Mouse (Mus musculus): ENCODE data around the gene Lrmda. TPM values are rescaled to one million over a fixed set of nuclear protein-coding genes. Genes with fewer than 3 reads are reported as not detected.

The Lrmda gene
- polyA plus RNA-seq, 1 experiment from 2014 or later = 1.2 TPM

GRCm38 (mm10) chr14:22147341-22148024 is 128.0 kb downstream of the Lrmda start:
- no peak overlapping the region for H3K9ac ChIP-seq
- H3K4me3 ChIP-seq = no peak overlapping the region
- 21% methylated on average over 4 of the region's 4 CpGs for WGBS
- 0 out of 2 replicates have a peak overlapping the region, but pooled peaks have one; percentile 22 for H3K27ac ChIP-seq
- H3K4me2 ChIP-seq = no peak overlapping the region
- peaks cover 13% of the 10 kb centered on the region for H3K4me1 ChIP-seq
- H3K9me3 ChIP-seq = no peaks in the 10 kb centered on the region
- no peaks in the 10 kb centered on the region; the same call in 1 of the 2 replicates for H3K27me3 ChIP-seq
- no peaks in the 10 kb centered on the region for H3K36me3 ChIP-seq
- no peak for ATAC-seq (ENCODE audit: insufficient number of reproducible peaks, insufficient read depth, low FRiP score, low TSS enrichment, low read depth)

DNA sequence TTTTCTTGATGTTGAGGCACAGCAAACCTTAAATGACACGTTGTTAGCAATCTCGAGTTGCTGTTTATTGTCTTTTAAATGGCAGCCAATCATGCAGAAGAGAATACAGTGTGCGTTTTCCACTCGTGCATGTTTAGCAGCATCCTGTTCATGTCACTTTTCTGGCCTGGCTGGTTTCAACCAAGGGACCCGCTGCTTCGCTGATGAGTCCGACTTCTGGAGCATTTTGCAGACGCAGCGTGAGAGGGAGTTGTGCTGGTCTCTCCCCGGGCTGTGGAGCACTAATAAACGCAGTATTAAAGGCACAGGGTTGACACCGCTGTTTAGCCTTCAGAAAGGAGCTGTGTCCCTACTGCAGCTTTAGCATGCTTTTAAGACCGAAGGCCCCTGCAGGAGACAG is 133.2 kb downstream of the Lrmda start:
- no peak for ATAC-seq (ENCODE audit: insufficient number of reproducible peaks, insufficient read depth, low FRiP score, low TSS enrichment, low read depth)
- H3K36me3 ChIP-seq = no peaks in the 10 kb centered on the region
- no peaks in the 10 kb centered on the region for H3K9me3 ChIP-seq
- WGBS = 37% methylated on average over 13 of the region's 13 CpGs
- H3K27ac ChIP-seq = no peak overlapping the region
- H3K9ac ChIP-seq = no peak overlapping the region
- no peak overlapping the region for H3K4me2 ChIP-seq
- no peak overlapping the region for H3K4me3 ChIP-seq
- H3K27me3 ChIP-seq = no peaks in the 10 kb centered on the region; the same call in 1 of the 2 replicates
- H3K4me1 ChIP-seq = peaks cover 29% of the 10 kb centered on the region

- no peaks in the 10 kb centered on the region for H3K36me3 ChIP-seq
- 72% methylated on average over 8 of the region's 8 CpGs for WGBS
- H3K4me1 ChIP-seq = peaks cover 28% of the 10 kb centered on the region
- H3K9ac ChIP-seq = no peak overlapping the region
- no peak overlapping the region for H3K4me3 ChIP-seq
- H3K9me3 ChIP-seq = no peaks in the 10 kb centered on the region
- ATAC-seq (ENCODE audit: insufficient number of reproducible peaks, insufficient read depth, low FRiP score, low TSS enrichment, low read depth) = no peak
- H3K4me2 ChIP-seq = no peak overlapping the region
- H3K27me3 ChIP-seq = no peaks in the 10 kb centered on the region; the same call in 1 of the 2 replicates
- no peak overlapping the region for H3K27ac ChIP-seq
These were observed 134.6 kb downstream of the Lrmda start for GRCm38 (mm10) chr14:22154096-22154495.

DNA sequence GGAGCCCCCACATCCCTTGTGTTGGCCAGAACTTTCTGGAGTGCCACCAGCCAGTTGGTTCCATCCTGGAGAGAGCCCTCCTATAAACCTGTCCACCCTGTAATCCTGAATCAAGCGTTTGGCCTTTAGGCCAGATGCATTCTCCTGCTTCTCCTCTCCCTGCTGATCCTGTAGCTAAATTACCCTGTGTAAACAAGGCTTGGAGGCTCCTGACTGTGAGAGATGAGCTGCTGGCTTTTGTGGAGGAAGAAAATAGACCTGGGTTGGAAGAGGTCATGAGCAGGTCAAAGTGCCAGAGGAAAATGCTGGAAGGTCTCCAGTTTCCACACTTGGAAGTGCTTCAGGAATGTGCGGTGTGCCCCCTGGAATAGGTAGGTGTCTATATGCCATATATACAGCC is 135.5 kb downstream of the Lrmda start:
- Histone ChIP-seq H3K4me3 (no peak overlapping the region), H3K4me1 (peaks cover 28% of the 10 kb centered on the region), H3K4me2 (no peak overlapping the region), H3K9me3 (no peaks in the 10 kb centered on the region), H3K36me3 (no peaks in the 10 kb centered on the region), H3K27me3 (no peaks in the 10 kb centered on the region; the same call in 1 of the 2 replicates), H3K27ac (peak overlapping the region; percentile 8; the same call in 1 of the 2 replicates), H3K9ac (no peak overlapping the region)
- no peak for ATAC-seq (ENCODE audit: insufficient number of reproducible peaks, insufficient read depth, low FRiP score, low TSS enrichment, low read depth)
- WGBS = 44% methylated on average over 2 of the region's 2 CpGs

- Histone ChIP-seq H3K27me3 (no peaks in the 10 kb centered on the region; the same call in 1 of the 2 replicates), H3K4me2 (no peak overlapping the region), H3K36me3 (no peaks in the 10 kb centered on the region), H3K27ac (no peak overlapping the region), H3K9me3 (no peaks in the 10 kb centered on the region), H3K4me3 (no peak overlapping the region), H3K4me1 (peaks cover 28% of the 10 kb centered on the region), H3K9ac (no peak overlapping the region)
- WGBS = 48% methylated on average over 4 of the region's 4 CpGs
- no peak for ATAC-seq (ENCODE audit: insufficient number of reproducible peaks, insufficient read depth, low FRiP score, low TSS enrichment, low read depth)
These were observed 136.1 kb downstream of the Lrmda start for GRCm38 (mm10) chr14:22155512-22156026.

- 53% methylated on average over 6 of the region's 6 CpGs for WGBS
- ATAC-seq (ENCODE audit: insufficient number of reproducible peaks, insufficient read depth, low FRiP score, low TSS enrichment, low read depth) = no peak
- Histone ChIP-seq H3K4me2 (no peak overlapping the region), H3K9ac (no peak overlapping the region), H3K4me3 (no peak overlapping the region), H3K9me3 (no peaks in the 10 kb centered on the region), H3K4me1 (peaks cover 28% of the 10 kb centered on the region), H3K27me3 (no peaks in the 10 kb centered on the region; the same call in 1 of the 2 replicates), H3K27ac (no peak overlapping the region), H3K36me3 (no peaks in the 10 kb centered on the region)
These were observed 137.5 kb downstream of the Lrmda start for GRCm38 (mm10) chr14:22156991-22157390.

DNA sequence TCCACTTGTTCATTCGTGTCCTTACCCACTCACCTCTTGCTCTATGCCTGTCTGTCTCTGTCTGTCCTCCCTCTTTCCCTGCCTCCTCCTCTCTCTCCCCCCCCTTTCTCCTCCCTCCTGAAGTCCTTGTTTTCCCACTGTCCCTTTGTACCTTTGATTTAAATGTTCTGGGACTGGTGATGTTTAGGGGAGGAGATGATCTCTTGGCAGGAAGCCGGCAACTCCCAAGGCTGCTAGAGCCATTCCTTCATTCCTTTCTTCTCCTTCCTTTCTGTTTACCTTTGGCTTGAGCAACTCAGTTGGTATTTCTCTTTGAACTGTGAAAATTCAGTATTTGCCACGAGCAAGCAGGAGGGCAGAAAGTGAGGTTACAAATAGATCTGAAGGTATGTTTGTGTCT is 141.9 kb downstream of the Lrmda start:
- Histone ChIP-seq H3K4me3 (no peak overlapping the region), H3K27me3 (no peaks in the 10 kb centered on the region), H3K27ac (no peak overlapping the region), H3K4me1 (0 out of 2 replicates have a peak, but pooled peaks cover 6% of the 10 kb centered on the region), H3K4me2 (no peak overlapping the region), H3K9me3 (no peaks in the 10 kb centered on the region), H3K36me3 (no peaks in the 10 kb centered on the region), H3K9ac (no peak overlapping the region)
- 36% methylated on average over 3 of the region's 3 CpGs for WGBS
- no peak for ATAC-seq (ENCODE audit: insufficient number of reproducible peaks, insufficient read depth, low FRiP score, low TSS enrichment, low read depth)

- Histone ChIP-seq H3K36me3 (no peaks in the 10 kb centered on the region), H3K4me2 (no peak overlapping the region), H3K4me1 (peaks cover 16% of the 10 kb centered on the region), H3K9me3 (no peaks in the 10 kb centered on the region), H3K4me3 (no peak overlapping the region), H3K27me3 (no peaks in the 10 kb centered on the region), H3K27ac (no peak overlapping the region; the same call in 1 of the 2 replicates), H3K9ac (no peak overlapping the region; the same call in 1 of the 2 replicates)
- 51% methylated on average over 7 of the region's 7 CpGs for WGBS
- no peak for ATAC-seq (ENCODE audit: insufficient number of reproducible peaks, insufficient read depth, low FRiP score, low TSS enrichment, low read depth)
These were observed 147.8 kb downstream of the Lrmda start for GRCm38 (mm10) chr14:22167285-22167684.

DNA sequence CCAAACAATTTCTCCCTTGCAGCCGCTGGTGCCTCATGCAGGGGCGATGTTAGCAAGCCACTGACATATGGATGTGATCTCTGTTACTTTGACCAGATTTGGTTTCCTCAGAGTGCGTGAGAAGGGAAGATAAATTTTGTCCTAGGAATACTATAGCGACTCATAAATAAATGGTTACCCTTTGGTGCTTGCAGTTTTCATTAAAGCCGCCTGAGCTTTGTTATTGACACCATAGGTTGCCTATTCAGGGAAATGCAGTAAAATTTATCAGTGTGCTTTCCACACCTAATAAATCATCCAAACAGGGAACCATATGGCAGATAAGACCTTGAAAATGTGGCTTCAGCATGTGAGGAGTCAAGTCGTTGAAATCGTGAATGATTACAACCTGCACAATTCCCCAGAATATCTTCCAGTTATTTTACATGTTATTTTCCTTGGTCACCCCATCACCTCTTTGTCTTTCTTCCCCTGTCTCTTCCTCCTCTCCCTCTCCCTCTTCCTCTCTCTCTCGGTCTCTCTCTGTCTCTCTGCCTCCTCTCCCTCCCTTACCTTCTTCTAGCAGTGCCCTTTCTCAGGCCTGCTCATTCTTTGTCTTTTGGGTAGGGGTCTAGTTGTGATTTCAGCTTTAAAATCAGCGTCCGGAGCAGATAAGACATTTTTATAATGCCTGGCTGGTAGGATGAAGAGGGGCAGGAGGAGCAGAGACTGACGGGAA is 148.7 kb downstream of the Lrmda start:
- Histone ChIP-seq H3K4me1 (peaks cover 13% of the 10 kb centered on the region), H3K27me3 (no peaks in the 10 kb centered on the region), H3K4me3 (no peak overlapping the region), H3K9me3 (no peaks in the 10 kb centered on the region), H3K9ac (no peak overlapping the region), H3K36me3 (no peaks in the 10 kb centered on the region), H3K4me2 (no peak overlapping the region), H3K27ac (no peak overlapping the region)
- WGBS = 53% methylated on average over 11 of the region's 11 CpGs
- no peak for ATAC-seq (ENCODE audit: insufficient number of reproducible peaks, insufficient read depth, low FRiP score, low TSS enrichment, low read depth)

DNA sequence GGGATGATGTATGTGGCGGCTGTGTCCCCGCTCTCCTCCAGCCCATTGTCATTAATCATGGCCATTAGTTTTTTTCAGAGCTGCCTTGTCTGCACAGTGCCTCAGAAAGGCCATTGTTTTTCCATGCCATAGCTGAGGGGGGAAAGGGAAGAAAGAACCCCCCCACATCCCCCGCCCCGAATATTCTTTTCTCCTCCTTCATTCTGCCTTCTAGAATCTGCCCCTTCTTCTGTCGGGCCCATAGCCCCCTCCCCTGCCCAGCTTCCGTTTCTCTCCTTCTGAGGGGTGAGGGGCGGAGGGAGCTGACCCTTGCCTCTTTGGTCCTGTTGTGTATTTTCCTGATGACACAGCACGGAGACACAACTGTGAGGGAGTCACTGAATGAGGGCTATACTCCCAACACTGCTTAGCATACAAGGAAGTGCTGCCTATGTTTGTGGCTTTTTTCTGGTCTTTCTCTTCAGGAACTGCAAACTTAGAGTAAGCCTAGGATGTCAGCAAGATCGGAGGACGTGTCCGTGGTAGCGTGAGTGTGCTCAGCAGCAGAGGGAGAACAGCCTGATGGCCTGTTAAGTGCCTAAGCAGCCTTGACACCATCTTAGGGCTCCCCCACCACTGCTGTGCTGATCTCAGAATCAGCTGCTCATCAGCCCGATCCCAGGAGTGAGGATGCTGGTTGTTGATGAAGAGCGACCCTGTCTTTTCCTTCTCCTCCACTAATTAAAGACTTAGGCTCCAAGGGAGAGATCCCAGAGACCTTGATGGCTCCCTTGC is 149.5 kb downstream of the Lrmda start:
- no peak overlapping the region for H3K9ac ChIP-seq
- H3K4me3 ChIP-seq = no peak overlapping the region
- H3K4me2 ChIP-seq = no peak overlapping the region

DNA sequence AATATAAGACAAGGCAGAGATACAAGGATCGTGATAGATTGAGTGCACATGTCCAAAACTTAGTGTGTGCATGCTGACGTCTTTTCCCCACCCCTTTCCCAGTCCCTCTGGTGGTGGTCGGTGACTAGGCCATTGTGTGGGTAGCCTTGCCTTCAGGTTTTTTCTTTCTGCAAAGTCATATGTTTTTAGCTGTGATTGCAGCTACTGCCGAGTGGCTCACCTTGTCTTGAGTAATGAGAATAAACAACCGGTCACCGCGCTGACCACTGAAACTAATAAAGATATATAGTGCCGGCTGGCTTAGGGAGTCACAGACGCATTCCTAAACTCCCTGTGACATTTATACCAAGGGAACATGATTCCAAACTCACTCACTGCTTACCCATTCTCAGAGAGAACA is 155.2 kb downstream of the Lrmda start:
- H3K9me3 ChIP-seq = no peaks in the 10 kb centered on the region
- no peak for ATAC-seq (ENCODE audit: insufficient number of reproducible peaks, insufficient read depth, low FRiP score, low TSS enrichment, low read depth)
- H3K4me1 ChIP-seq = peaks cover 6% of the 10 kb centered on the region; the same call in 1 of the 2 replicates
- H3K4me3 ChIP-seq = no peak overlapping the region
- H3K27me3 ChIP-seq = no peaks in the 10 kb centered on the region
- H3K27ac ChIP-seq = no peak overlapping the region
- no peaks in the 10 kb centered on the region for H3K36me3 ChIP-seq
- 66% methylated on average over 9 of the region's 9 CpGs for WGBS
- no peak overlapping the region for H3K4me2 ChIP-seq
- H3K9ac ChIP-seq = no peak overlapping the region

More for the DNA sequence above, 149.5 kb downstream of the Lrmda start:
- Histone ChIP-seq H3K4me1 (peaks cover 13% of the 10 kb centered on the region), H3K27me3 (no peaks in the 10 kb centered on the region), H3K27ac (no peak overlapping the region), H3K9me3 (no peaks in the 10 kb centered on the region), H3K36me3 (no peaks in the 10 kb centered on the region)
- WGBS = 59% methylated on average over 14 of the region's 14 CpGs
- no peak for ATAC-seq (ENCODE audit: insufficient number of reproducible peaks, insufficient read depth, low FRiP score, low TSS enrichment, low read depth)

Data from embryonic facial prominence, embryonic 13.5 days (tissue).